Mouse (Mus musculus) CD4-positive, CD25-positive, alpha-beta regulatory T cell, adult 2 months (primary cell): ENCODE measurements around the gene C1qtnf2.

ENCODE experiments used
- DNase-seq: peaks from one replicate; pipeline ENCODE4 v3.0.0-alpha.2; 2012; ENCODE audit warnings: low read depth, low spot score

The C1qtnf2 gene

GRCm38 (mm10) chr11:43483122-43483792 lies 9.2 kb downstream of the C1qtnf2 start:
- no peak for DNase-seq

DNA sequence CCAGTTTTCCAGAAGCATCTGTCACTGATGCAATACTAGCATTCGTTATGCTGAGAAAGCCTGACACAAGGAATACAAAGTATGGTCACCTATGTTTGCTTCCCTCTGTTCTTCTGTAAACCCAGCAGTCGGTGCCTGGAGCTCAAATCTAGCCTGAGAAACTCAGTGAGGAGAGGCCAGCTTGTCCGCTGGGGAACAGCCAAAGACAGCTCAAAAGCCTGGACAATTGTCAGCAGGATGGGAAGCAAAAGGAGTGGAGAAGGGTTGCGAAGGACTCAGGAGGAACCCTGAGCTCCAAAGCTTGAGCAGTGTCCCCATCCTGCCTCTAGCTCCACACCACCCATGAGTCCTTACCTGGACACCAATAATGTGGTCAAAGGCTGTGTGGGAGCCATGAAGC lies 10.0 kb downstream of the C1qtnf2 start:
- DNase-seq = no peak

- no peak for DNase-seq
Measured at GRCm38 (mm10) chr11:43484652-43485051, 10.6 kb downstream of the C1qtnf2 start.

GRCm38 (mm10) chr11:43485855-43486254 lies 11.8 kb downstream of the C1qtnf2 start:
- DNase-seq = no peak

DNA sequence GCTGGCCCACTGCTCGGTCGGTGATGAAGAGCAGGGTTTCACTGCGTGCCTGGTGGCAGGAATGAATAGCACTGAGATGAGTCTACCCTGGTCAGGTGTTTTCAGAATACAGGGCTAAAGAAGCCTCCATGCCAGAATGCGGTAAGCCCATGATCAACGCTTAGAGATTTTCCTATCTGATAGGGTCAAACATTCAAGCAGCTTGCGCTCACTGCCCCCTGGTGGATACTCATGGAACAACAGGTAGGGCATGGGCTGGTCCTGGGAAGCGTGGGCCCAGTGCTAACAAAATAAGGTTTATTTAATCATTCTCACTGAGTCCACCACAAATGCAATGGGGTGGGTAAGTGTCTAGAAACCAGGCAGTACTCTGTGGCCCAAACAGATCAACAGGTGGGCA lies 18.6 kb downstream of the C1qtnf2 start:
- DNase-seq = peak; percentile 84

- peak; percentile 84 for DNase-seq
Measured at GRCm38 (mm10) chr11:43493815-43494409, 19.8 kb downstream of the C1qtnf2 start.

- no peak for DNase-seq
Measured at GRCm38 (mm10) chr11:43495037-43495436, 21.0 kb downstream of the C1qtnf2 start.

DNA sequence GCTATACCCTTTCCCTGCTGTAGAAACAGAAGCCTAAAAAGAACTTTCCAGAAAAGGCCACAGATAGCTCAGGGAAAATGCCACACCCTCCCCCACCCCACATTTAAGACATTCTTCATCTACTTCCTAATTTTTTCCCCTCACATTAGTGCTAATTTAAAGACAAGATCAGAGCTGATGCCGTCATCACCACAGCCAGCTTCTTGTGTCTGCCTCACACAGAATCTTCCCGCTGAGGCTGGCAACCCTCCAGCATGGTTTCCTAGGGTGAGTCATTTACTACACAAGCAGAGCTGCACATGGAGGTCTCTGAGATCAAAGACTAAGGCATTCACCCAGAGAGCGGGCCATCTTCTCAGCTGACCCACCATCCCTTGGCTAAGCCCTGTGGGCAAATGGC lies 21.5 kb downstream of the C1qtnf2 start:
- DNase-seq = no peak

DNA sequence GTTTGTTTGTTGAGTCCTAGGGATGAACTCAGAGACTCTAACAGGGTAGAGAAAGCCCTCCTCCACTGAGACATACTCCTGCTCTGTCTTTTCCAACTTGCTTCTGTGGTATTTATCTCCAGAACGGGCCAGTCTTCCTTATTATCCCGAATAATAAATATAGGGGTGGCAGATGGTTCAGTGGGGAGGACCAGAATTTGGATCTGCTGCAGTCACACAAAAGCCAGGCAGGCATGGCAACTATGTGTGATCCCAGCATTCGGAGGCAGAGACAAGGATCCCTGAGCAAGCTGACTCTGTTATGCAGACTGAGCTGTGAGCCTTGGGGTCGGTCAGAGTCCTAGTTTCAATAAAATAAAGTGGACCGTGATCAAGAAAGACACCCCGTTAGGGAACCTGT lies 27.2 kb downstream of the C1qtnf2 start:
- DNase-seq = no peak

DNA sequence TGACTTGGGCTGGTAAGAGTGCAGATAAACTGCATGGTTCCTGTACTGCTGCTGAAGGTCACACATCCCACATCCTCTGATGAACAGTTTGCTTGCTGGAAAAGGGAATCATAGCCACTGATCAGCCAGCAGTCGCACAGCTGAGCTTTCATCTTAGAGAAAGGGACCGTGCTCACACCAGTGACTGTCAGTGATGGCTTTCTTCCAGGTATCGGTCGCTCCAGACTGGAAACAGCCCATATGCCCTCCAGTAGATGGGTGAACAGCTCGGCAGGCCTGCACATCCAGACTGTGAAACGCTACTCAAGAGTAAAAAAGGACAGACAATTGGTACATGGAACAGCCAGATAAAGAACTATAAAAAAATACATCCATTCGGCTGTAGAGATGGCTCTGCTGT lies 31.1 kb downstream of the C1qtnf2 start:
- no peak for DNase-seq

DNA sequence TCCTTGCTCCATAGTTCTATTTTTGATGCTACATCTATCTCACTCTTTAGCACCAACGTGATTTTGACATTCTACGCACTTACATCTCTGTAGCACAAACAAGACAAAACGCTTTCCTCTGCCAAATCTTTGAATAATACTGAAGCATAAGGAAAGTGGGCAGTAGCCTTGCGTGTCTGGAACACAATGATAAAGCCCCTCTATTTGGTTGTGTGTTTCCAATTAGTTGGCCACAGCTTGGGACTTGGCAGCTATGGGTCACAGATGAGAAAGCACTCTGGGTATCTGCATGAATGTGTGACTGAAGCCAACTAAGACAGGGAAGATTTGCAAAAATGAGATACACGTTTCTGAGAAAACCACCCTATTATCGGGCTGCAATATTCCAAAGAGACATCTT lies 33.9 kb downstream of the C1qtnf2 start:
- no peak for DNase-seq

DNA sequence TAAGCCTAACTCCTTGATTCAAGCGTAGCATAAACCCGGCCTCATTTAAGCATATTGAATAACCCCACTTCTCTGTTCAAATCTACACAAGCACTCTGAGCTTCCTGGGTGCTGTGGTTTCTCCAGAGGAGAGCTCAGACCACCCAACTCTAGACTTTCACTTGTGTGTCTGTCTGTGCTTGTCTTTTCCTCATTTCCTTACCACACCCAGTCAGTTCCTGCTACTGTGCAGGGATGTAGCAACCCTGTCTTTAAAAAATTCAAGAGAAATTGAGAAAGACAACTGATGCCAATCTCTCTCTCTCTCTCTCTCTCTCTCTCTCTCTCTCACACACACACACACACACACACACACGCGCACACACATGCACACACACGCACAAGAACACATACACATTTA lies 35.8 kb downstream of the C1qtnf2 start:
- DNase-seq = no peak

GRCm38 (mm10) chr11:43512661-43513190 lies 38.6 kb downstream of the C1qtnf2 start:
- DNase-seq = no peak

DNA sequence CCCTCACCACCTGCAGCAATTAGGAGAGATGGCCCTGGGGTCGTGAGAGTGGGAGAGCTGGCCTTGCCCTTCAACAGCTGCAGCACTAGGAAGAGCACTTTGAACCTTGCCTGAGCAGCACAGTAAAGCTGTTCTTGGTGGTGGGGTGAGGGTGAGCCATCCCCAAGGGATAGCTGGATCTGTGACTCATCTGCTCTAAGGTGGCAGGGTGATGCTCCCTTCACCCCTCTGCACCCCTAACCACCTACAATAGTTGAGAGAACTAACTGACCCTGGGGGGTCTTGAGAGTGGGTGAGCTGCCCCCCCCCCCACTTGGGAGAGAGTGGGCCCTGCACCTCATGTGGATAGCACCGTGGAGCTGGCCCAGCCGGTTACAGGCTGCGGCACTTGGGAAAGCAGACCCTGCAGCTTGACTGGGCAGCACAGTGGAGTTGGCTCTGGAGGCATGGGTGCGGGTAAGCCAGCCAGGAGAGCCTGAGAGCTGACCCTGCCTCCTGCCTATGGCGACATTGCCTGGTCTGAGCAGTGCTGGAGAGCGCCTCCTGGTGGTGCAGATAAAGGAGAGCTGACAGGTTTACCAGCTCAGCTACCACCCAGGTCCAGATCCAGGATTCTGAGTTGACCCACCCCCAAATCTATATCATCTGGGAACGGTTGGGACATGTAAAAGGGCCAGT lies 42.4 kb downstream of the C1qtnf2 start:
- DNase-seq = peak; percentile 60

DNA sequence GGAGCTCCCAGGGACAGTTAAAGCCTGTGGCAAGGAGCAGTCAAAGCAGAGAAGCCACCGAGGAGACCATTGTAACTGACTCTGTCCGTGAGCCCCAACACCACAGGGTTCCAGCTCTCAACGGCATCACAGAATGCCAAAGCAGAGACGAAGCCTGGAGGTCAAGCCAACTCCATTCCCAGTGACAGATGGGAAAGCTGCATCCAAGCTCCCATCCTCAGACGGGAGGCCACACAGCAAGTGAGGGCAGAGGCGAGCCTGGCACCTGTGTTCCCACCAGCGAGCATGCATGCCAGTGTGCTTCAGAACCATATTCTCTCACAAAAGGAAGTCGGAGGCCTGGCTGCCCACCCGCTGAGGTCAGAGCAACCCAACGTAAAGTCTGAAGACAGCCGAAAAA lies 43.6 kb downstream of the C1qtnf2 start:
- DNase-seq = no peak

DNA sequence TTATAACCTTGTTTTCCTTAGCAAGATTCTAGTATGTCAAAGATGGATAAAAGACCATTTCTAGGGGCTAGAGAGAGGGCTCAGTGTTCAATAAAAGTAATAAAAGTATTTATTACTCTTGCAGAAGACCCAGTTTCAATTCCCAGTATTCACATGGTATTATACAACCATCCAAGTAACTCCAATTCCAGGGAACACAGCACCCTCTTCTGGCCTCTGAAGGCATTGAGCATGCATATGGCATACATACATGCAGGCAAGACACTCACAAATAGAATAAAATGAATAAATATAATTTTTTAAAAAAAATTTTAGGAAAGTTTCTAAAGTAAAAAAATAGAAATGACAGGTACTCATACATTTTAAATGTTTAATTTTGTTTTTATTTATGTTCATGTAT lies 44.0 kb downstream of the C1qtnf2 start:
- DNase-seq = no peak

- no peak for DNase-seq
Measured at GRCm38 (mm10) chr11:43518821-43519220, 44.7 kb downstream of the C1qtnf2 start.

DNA sequence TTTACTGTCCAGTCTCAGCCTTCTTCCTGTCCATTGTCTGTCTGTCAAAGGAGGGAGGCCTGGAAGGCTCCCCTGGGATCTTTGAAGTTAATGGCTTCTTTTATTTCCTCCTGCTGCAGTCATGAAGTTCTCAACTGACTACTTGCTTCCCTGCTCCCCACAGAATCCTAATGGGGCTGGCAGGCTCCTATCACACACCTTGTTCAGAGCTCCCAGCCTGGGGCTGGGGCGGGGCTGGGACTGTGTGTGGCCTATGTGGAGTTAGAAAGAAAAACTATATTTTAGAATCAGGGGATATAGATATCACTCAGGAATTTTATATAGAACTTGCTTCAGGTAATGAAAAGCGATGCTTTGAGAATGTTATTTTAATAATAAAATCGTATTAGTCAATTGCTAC lies 46.4 kb downstream of the C1qtnf2 start:
- DNase-seq = no peak

DNA sequence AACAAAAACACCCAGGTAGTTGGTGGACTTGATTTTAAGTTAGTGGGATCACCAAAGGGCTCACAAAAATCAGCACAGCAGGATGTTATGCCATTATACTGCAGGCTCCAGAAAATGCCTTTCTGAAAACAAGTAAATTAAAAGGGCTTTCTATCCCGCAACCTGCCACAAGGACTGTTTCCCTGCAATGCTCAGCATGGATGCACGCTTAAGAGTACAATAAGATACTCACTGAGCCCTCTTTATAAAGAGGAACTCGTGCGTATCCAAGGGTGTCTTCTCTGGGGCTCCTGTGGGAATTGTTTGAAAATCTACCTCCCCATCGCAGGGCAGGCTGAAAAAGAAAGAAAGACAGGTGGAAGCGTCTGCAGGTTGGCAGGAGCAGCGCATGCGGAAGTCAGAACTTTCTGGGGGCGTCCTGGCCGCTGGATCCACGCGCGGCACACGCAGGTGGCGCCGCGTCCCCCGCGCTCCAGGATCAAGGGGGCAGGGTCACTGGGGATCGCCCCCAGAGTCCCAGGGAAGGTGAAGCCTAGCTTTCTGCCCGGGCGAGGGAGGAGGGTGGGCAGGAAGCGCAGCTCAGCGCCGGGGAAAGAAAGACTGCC lies 54.1 kb downstream of the C1qtnf2 start:
- no peak for DNase-seq

DNA sequence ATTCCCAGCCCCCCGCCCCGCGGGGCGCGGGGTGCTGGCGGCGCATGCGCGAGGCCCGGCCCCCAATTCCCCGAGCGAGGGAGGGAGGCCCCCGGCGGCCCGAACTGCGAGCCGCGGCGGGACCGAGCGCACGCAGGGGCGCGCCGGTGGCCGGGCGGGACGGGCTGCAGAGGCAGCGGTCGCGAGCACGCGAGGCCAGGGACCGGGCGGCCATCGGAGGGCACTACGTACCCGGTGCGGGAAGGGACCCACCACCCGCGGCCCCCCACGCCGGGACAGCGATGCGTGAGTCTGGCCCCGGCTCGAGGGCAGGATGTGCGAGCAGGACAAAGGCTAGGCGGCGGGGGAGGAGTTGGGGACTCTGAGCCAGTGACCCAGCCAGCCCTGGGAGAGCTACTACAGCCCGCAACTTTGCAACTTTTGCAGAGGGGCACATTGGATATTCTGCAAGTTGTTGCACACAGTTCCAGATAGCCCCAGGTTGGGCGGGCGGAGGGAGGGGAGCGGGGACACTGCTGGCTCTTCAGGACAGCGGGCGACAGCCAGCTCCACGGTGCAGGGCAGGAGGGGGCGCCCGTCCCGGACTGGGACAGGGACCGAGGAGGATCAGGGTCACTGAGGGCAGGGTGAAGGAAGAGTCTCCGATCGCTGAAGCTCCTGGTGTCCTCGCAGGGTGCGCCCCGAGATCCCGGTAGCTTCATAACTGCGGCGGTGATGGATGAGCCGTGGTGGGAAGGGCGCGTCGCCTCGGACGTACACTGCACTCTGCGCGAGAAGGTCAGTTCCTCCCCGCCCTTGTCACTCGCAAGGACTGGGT lies 54.8 kb downstream of the C1qtnf2 start, which contains the start of gene Ccnjl:
Gene Ccnjl (plus strand): TSS at position 102 of the 817 bp plus-strand sequence.
- peak; percentile 57 for DNase-seq

DNA sequence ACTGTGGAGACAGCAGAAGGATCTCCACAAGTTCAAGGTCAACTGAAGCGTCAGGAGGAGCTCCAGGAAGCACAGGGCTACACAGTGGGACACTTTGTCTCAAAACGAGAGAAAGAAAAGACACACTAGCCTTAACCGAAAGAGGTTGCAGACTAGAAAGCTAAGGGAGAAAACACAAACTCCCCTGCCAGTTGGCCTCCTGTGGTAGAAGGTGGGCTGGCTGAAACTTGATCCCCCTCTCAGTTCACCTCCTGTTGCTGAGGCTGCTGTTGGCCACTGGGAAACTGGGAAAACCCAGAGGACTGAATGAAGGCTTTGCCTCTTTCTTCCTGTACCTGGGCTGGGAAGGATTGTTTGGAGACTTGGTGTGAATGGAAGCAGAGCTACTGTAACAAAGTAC lies 56.0 kb downstream of the C1qtnf2 start:
- DNase-seq = no peak
